Mouse (Mus musculus): ENCODE measurements at regions not wholly inside any gene's neighbourhood (a gene's known extent, or its start where the extent isn't known, plus 50 kb on each side); places are given as distances from the start of the nearest gene placed in this dataset.

DNA sequence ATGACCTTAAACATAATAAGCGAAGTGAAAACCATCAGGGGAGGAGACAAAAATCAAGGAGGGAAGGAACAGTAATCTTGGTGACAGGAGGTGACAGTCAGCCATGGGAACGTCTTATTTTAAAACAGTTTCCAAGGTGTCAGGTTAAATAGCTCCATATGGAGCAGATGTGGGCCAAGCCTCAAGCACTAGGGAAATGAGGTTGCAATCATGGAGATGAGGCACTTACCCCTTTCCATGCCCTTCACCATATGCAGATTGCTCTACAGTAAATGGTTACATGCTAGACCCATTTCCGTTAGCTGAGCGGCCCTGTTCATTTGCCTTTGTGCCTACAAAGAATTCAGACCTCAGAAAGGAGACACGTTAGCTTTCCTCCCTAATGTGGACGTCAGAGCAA is 204.8 kb upstream of the Gm6793 start:
- TF ChIP-seq CTCF (IDR thresholded peaks at IDR 0.05; ENCODE audit: borderline replicate concordance, insufficient read depth, low read depth, low read length) = no peak
- TF ChIP-seq POLR2A (IDR thresholded peaks at IDR 0.05; ENCODE audit: borderline replicate concordance, insufficient read depth, low read length) = no peak
